ENCODE assay signal across 20 mouse cellular contexts in the genomic region with DNA sequence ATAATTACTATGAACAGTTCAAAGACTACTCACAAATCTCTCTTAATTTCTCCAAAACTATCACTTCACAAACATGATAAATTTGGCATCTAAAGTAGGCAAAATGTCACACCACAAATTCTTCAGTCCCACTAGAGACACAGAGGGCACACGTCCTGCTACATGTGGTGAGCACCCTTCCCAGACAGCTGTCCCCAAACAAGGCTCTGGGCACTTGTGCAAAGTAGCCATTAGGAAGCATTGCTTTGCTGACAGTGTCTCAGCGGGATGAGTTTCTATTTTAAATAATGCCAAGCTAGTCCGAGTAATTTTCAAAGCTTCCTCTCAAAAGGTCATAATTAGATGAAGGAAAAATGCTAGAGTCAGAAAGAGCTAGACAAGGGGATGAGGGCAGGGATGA.
"Had no signal": no experiment of that assay in that cellular context is flagged by ENCODE, and none has a peak within 500 bp of the region (broad histone marks: within the 10 kb centered on the region; RNA-seq: fewer than 3 reads in every experiment).

No protein-coding gene starts in this region.

- H3K36me3 ChIP-seq: lung, embryonic 15.5 days; midbrain, embryonic 13.5 days; midbrain, embryonic 15.5 days; neural tube, embryonic 13.5 days; neural tube, embryonic 15.5 days had no signal

- H3K4me3 ChIP-seq: lung, embryonic 15.5 days; megakaryocyte, embryonic 14.5 days; midbrain, embryonic 13.5 days; midbrain, embryonic 15.5 days; neural tube, embryonic 13.5 days; neural tube, embryonic 15.5 days had no signal

- DNase-seq: liver, postnatal 0 days; lung, adult 2 months; lung, postnatal 14 days; lung, postnatal 36 days; retina, postnatal 1 day; right cerebral cortex, adult 18-20 months; right cerebral cortex, postnatal 25 days; right cerebral cortex, postnatal 4 days; spleen, adult 18-20 months; thymus, adult 18-20 months; thymus, postnatal 14 days; thymus, postnatal 36 days had no signal

- H3K4me2 ChIP-seq: lung, embryonic 15.5 days; midbrain, embryonic 11.5 days; midbrain, embryonic 13.5 days; midbrain, embryonic 15.5 days; neural tube, embryonic 13.5 days; neural tube, embryonic 15.5 days had no signal

- H3K27me3 ChIP-seq: lung, embryonic 15.5 days; megakaryocyte, embryonic 14.5 days; midbrain, embryonic 13.5 days; midbrain, embryonic 15.5 days; neural tube, embryonic 13.5 days; neural tube, embryonic 15.5 days had no signal

- H3K27ac ChIP-seq: lung, embryonic 15.5 days; macrophage; midbrain, embryonic 13.5 days; midbrain, embryonic 15.5 days; neural tube, embryonic 13.5 days; neural tube, embryonic 15.5 days had no signal

- H3K9me3 ChIP-seq: lung, embryonic 15.5 days; midbrain, embryonic 13.5 days; midbrain, embryonic 15.5 days; neural tube, embryonic 13.5 days; neural tube, embryonic 15.5 days had no signal

- H3K4me1 ChIP-seq: lung, embryonic 15.5 days; megakaryocyte, embryonic 14.5 days; midbrain, embryonic 13.5 days; midbrain, embryonic 15.5 days; neural tube, embryonic 13.5 days; neural tube, embryonic 15.5 days had no signal
